Mouse (Mus musculus): ENCODE results near the gene Fbxw7. TPM values are rescaled to one million over a fixed set of nuclear protein-coding genes. Genes with fewer than 3 reads are reported as not detected.

Gene Fbxw7
- polyA plus RNA-seq, 1 experiment: 10.6 TPM

DNA sequence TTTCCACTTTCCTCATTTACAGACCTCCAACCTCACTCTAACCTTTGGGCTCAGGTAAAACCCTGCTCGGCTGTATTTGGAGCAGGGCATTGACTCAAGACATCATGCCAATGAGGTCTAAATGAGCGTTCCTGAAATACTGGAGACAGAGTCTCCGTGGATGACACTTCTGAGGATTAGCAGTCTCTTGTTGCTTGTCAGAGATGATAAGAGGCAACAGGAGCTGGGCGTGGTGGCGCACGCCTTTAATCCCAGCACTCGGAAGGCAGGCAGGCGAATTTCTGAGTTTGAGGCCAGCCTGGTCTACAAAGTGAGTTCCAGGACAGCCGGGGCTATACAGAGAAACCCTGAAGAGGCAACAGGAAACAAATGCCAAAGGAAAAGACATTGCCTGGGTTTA lies 11.0 kb upstream of the Fbxw7 start:
- no peak overlapping the region for H3K27ac ChIP-seq (ENCODE audit: insufficient read depth, low read depth, low read length)
- TF ChIP-seq POLR2A (IDR thresholded peaks at IDR 0.05; ENCODE audit: borderline replicate concordance, low read depth, low read length): no peak
- no peak for TF ChIP-seq CTCF (IDR thresholded peaks at IDR 0.05; ENCODE audit: low read depth, low read length)
- H3K4me1 ChIP-seq (ENCODE audit: control insufficient read depth, insufficient read depth, low read length): no peaks in the 10 kb centered on the region
- no peak overlapping the region for H3K4me3 ChIP-seq (ENCODE audit: insufficient read depth, low read length)

DNA sequence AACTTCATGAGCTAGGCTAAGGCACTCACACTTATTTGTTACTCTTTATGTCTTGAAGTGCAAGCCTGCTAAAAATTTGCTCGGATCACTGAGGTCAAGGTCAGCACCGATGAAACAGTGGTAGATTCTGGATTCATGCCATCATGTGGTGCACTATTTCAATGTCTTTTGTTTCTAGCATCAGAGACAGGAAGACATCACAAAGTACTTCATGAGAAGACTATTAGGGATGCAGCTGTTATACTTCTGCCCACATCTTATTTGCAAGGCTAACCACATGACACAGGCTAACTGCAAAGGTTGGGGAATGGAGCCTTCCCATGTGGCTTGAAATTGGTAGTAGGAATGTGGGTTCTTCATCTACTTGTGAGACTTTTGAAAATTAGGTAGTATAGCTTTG lies 8.9 kb upstream of the Fbxw7 start:
- Histone ChIP-seq H3K27ac (ENCODE audit: insufficient read depth, low read depth, low read length) (no peak overlapping the region), H3K4me1 (ENCODE audit: control insufficient read depth, insufficient read depth, low read length) (no peaks in the 10 kb centered on the region), H3K4me3 (ENCODE audit: insufficient read depth, low read length) (no peak overlapping the region)
- TF ChIP-seq POLR2A (IDR thresholded peaks at IDR 0.05; ENCODE audit: borderline replicate concordance, low read depth, low read length) (no peak), CTCF (IDR thresholded peaks at IDR 0.05; ENCODE audit: low read depth, low read length) (no peak)

DNA sequence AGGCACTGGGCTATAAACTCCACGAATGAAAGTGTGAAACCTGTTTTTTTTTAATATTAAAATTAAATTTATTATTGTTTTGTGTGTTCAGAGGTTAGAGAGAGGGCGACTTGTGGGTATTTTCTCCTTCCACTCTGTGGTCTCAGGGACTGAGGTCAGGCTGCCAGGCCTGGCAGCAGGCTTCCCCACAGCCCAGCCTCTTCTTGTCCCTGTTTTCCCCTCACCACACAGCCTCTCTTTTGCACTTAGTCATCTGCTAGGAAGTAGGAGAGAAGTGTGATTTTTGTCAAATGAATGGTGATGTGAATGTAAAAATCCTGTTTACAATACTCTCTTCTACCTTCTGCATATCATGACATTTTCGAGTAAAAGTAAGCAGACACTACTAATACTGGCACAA lies 7.2 kb upstream of the Fbxw7 start:
- no peak for TF ChIP-seq POLR2A (IDR thresholded peaks at IDR 0.05; ENCODE audit: borderline replicate concordance, low read depth, low read length)
- no peak for TF ChIP-seq CTCF (IDR thresholded peaks at IDR 0.05; ENCODE audit: low read depth, low read length)
- H3K27ac ChIP-seq (ENCODE audit: insufficient read depth, low read depth, low read length): no peak overlapping the region
- peaks cover under 1% of the 10 kb centered on the region; the same call in 1 of the 2 replicates for H3K4me1 ChIP-seq (ENCODE audit: control insufficient read depth, insufficient read depth, low read length)
- no peak overlapping the region for H3K4me3 ChIP-seq (ENCODE audit: insufficient read depth, low read length)

DNA sequence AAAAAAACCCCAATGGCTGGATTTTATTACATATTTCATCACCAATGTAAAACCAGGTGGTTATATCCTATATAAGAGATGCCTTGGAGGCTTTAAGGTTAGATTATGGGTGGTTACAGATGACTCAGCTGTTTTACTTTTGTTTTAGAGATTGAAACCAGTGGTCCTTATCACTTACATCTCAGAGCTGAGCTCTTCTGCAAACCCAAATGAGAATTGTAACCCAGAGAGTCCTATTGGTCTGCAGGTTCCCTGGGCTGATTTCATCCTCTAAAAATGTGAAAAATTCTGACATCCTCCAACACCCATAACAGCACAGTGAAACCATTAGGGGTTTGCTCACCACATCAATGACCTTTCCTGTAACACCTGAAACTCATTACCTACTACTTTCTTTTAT lies 6.2 kb upstream of the Fbxw7 start:
- Histone ChIP-seq H3K27ac (ENCODE audit: insufficient read depth, low read depth, low read length) (no peak overlapping the region), H3K4me3 (ENCODE audit: insufficient read depth, low read length) (no peak overlapping the region), H3K4me1 (ENCODE audit: control insufficient read depth, insufficient read depth, low read length) (peaks cover 4% of the 10 kb centered on the region; the same call in 1 of the 2 replicates)
- TF ChIP-seq CTCF (IDR thresholded peaks at IDR 0.05; ENCODE audit: low read depth, low read length) (no peak), POLR2A (IDR thresholded peaks at IDR 0.05; ENCODE audit: borderline replicate concordance, low read depth, low read length) (no peak)

DNA sequence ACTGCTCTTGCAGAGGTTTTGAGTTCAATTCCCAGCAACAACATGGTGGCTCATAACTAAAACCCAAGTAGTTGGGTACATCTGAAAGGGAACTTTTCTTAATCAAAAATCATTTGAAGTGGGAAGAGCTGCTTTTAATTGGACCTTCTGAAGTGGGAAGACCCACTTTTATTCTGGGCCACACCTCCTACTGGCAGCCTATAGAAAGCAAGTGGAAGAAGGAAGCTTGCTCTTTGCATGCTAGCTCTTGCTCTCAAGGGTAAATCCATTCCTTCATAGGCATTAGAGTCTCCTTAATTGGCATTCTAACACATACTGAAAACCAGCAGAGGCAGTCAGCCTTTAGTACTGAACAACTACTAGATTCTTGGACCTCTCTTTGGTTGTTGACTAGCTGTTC lies 4.3 kb upstream of the Fbxw7 start:
- Histone ChIP-seq H3K27ac (ENCODE audit: insufficient read depth, low read depth, low read length) (no peak overlapping the region), H3K4me3 (ENCODE audit: insufficient read depth, low read length) (no peak overlapping the region), H3K4me1 (ENCODE audit: control insufficient read depth, insufficient read depth, low read length) (peaks cover 4% of the 10 kb centered on the region; the same call in 1 of the 2 replicates)
- no peak for TF ChIP-seq POLR2A (IDR thresholded peaks at IDR 0.05; ENCODE audit: borderline replicate concordance, low read depth, low read length)
- no peak for TF ChIP-seq CTCF (IDR thresholded peaks at IDR 0.05; ENCODE audit: low read depth, low read length)

DNA sequence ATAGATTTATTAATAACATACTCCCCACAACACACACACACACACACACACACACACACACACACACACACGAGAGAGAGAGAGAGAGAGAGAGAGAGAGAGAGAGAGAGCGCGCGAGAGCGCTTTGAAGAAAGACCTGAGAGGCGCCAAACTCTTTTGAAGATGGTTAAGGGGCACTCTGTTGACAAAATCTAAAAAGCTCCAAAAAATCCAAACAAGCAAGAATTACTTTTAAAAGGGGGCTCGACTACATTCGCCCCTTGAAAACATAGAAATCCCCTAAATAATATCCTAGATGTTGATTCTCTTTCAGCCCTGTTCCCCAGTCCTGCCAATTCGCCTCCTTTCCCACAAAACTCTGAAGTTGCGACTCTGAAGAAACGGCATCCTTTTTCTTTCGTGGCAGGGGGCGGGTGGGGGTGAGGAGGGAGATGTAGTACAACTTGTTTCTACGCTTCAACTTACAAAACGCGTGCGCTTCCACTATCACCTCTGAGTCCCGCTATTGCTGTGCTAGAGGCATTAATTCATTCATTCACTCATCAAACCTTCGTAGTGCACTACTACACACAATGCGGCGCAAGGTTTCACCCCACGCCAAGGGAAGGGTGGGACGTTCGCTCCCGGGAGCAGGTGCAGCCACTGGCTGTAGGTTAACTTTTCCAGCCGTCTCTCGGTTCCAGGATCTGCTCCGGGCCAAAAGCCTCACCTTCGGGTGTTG lies 1.5 kb upstream of the Fbxw7 start:
- Histone ChIP-seq H3K4me1 (ENCODE audit: control insufficient read depth, insufficient read depth, low read length) (peaks cover 12% of the 10 kb centered on the region), H3K27ac (ENCODE audit: insufficient read depth, low read depth, low read length) (peak overlapping the region; percentile 93), H3K4me3 (ENCODE audit: insufficient read depth, low read length) (peak overlapping the region; percentile 96)
- TF ChIP-seq POLR2A (IDR thresholded peaks at IDR 0.05; ENCODE audit: borderline replicate concordance, low read depth, low read length) (no peak), CTCF (IDR thresholded peaks at IDR 0.05; ENCODE audit: low read depth, low read length) (no peak)

DNA sequence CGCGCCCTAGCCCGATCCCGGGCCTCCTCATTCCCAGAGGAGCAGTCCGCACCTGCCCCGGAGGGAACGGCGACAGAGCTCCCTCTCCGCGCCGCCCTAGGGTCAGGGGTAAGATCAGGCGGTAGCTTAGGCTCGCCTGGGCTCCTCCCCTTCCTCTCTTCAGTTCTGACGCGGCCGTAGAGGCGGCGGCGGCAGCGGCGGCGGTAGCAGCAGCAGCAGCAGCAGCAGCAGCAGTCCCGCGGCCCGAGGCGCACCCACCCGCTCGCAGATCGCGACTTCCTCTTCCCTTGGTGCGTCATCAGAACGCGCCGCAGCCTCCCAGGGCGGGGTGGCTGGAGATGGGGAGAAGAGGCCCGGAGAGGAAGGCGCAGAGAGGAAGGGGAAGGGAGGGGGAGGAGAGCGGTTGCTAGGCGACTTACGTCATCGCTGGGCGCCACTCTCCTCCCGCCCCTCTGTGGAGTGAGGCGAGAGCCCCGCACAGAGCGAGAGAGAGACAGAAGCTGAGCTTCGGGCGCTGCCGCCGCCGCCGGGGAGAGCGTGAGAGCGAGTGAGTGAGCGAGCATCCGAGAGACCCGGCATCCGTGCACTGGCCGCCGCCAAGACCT lies 809 bp upstream of the Fbxw7 start:
- no peak for TF ChIP-seq CTCF (IDR thresholded peaks at IDR 0.05; ENCODE audit: low read depth, low read length)
- peak; percentile 92 for TF ChIP-seq POLR2A (IDR thresholded peaks at IDR 0.05; ENCODE audit: borderline replicate concordance, low read depth, low read length)
- peaks cover 12% of the 10 kb centered on the region for H3K4me1 ChIP-seq (ENCODE audit: control insufficient read depth, insufficient read depth, low read length)
- H3K27ac ChIP-seq (ENCODE audit: insufficient read depth, low read depth, low read length): peak overlapping the region; percentile 93
- peak overlapping the region; percentile 96 for H3K4me3 ChIP-seq (ENCODE audit: insufficient read depth, low read length)

DNA sequence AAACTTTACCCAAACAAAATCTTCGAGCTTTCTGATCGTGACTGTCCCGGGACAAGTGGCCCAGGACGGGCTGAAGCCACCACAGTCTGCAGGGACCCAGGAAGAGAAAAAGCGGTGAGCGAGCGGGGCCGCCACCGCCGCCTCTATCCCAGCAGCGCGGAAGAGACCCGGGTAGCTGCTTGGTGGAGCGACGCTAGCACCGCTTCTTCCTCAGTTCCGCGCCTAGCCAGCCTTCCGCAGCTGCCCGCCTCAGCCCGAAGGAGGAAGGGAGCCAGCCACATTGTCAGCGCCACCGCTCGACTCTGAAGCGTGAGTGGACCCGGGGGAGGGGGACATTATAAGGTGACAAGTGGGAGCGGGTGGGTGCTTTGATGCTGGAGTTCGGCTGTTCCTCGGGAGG lies 393 bp downstream of the Fbxw7 start:
- peak overlapping the region; percentile 58 for H3K27ac ChIP-seq (ENCODE audit: insufficient read depth, low read depth, low read length)
- H3K4me3 ChIP-seq (ENCODE audit: insufficient read depth, low read length): peak overlapping the region; percentile 94
- no peak for TF ChIP-seq CTCF (IDR thresholded peaks at IDR 0.05; ENCODE audit: low read depth, low read length)
- no peak for TF ChIP-seq POLR2A (IDR thresholded peaks at IDR 0.05; ENCODE audit: borderline replicate concordance, low read depth, low read length)
- peaks cover 14% of the 10 kb centered on the region for H3K4me1 ChIP-seq (ENCODE audit: control insufficient read depth, insufficient read depth, low read length)

DNA sequence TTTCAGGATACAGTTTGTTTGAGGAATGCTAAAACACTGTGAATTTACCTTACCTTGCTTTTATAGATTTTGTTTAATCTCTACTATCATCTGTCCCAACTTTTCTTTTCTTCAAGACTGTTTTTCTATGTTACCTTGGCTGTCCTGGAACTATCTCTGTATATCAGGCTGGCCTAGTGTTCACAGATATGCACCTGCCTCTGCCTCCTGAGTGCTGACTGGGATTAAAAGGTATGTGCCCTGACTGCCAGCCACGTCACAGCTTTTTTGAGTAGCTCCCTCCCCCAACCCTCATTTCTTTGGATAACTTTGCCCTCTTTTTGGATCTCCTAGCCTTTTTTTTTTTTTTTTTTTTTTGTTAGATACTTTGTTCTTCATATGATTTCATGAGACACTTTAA lies 1.9 kb downstream of the Fbxw7 start:
- TF ChIP-seq POLR2A (IDR thresholded peaks at IDR 0.05; ENCODE audit: borderline replicate concordance, low read depth, low read length): no peak
- TF ChIP-seq CTCF (IDR thresholded peaks at IDR 0.05; ENCODE audit: low read depth, low read length): no peak
- H3K4me1 ChIP-seq (ENCODE audit: control insufficient read depth, insufficient read depth, low read length): peaks cover 19% of the 10 kb centered on the region
- H3K4me3 ChIP-seq (ENCODE audit: insufficient read depth, low read length): peak overlapping the region; percentile 29; the same call in 1 of the 2 replicates
- H3K27ac ChIP-seq (ENCODE audit: insufficient read depth, low read depth, low read length): no peak overlapping the region

DNA sequence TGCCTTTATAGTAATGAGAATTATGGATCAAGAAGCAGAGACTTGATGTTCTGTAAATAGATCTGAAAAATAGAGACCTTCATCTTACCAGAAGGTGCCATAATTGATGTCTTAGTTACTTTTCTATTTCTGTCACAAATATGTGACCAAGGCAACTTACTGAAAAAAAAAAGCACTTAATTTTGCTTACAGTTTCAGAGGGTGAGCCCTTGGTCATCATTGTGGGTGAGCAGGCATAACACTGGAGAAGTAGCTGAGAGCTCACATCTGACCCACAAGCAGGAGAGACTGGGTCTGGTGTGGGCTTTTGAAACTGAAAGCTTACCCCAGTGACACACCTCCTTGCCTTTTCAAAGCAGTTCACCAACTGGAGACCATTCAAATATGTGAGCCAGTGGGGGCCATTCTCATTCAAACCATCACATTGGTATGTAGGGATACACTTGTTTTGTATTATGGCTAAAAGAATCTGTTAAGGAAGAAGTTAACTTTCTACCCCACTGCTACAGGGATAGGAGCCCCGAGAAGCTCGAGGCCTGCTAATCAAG lies 5.7 kb downstream of the Fbxw7 start:
- Histone ChIP-seq H3K4me3 (ENCODE audit: insufficient read depth, low read length) (no peak overlapping the region), H3K27ac (ENCODE audit: insufficient read depth, low read depth, low read length) (no peak overlapping the region), H3K4me1 (ENCODE audit: control insufficient read depth, insufficient read depth, low read length) (peaks cover 16% of the 10 kb centered on the region)
- TF ChIP-seq POLR2A (IDR thresholded peaks at IDR 0.05; ENCODE audit: borderline replicate concordance, low read depth, low read length): no peak
